In the genomic region with DNA sequence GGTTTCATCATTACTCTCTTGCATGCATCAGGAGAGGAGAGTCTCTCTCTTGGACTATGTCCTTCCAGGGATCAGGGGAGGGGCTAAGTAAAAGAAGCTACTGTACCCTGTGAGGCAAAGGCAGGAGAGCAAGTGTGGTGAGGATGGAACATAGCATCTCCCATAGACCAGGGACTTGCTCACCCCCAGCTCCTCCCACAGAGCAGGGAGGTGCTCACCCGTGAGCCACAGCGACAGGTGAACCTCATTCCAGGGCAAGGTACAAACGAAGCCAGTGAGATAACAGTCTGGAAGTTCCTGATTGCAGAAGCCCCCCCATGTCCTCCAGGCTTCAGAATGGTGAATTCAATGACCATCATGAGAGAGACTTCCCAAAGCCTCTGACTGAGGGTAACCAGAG, we compare ENCODE assay signal across 16 mouse cellular contexts.
"Had no signal": no experiment of that assay in that cellular context is flagged by ENCODE, and none has a peak within 500 bp of the region (broad histone marks: within the 10 kb centered on the region; RNA-seq: fewer than 3 reads in every experiment).

No protein-coding gene starts in this region.

- H3K9ac ChIP-seq: kidney, embryonic 15.5 days; limb, embryonic 12.5 days; liver, embryonic 14.5 days; neural tube, embryonic 15.5 days had no signal

- H3K4me3 ChIP-seq: kidney, embryonic 15.5 days; limb, embryonic 12.5 days; midbrain, embryonic 10.5 days; myocyte; neural tube, embryonic 15.5 days had no signal

- H3K9me3 ChIP-seq: kidney, embryonic 15.5 days; limb, embryonic 12.5 days; midbrain, embryonic 10.5 days; neural tube, embryonic 15.5 days had no signal

- H3K4me1 ChIP-seq: limb, embryonic 12.5 days; midbrain, embryonic 10.5 days had no signal

- DNase-seq: kidney, adult 2 months; kidney, postnatal 36 days; layer of hippocampus, adult 9-11 months; liver; lung, adult 2 months; lung, postnatal 36 days; right cerebral cortex, adult 18-20 months; right cerebral cortex, postnatal 25 days; thymus, postnatal 14 days had no signal

- H3K27ac ChIP-seq: kidney, embryonic 15.5 days; limb, embryonic 12.5 days; liver, embryonic 14.5 days; midbrain, embryonic 10.5 days; neural tube, embryonic 15.5 days had no signal

- H3K27me3 ChIP-seq: kidney, embryonic 15.5 days; limb, embryonic 12.5 days; neural tube, embryonic 15.5 days had no signal

- H3K36me3 ChIP-seq: kidney, embryonic 15.5 days; limb, embryonic 12.5 days; midbrain, embryonic 10.5 days; neural tube, embryonic 15.5 days had no signal

- ATAC-seq: lung, postnatal 0 days had no signal

- H3K4me2 ChIP-seq: kidney, embryonic 15.5 days; limb, embryonic 12.5 days; neural tube, embryonic 15.5 days had no signal
